Mouse (Mus musculus) forebrain, embryonic 11.5 days (tissue): ENCODE results near the gene Ppp1r1b. TPM values are rescaled to one million over a fixed set of nuclear protein-coding genes. Genes with fewer than 3 reads are reported as not detected.

ENCODE experiments used
- ATAC-seq: fragments of 200-750 bp; cut with Nextera tagmentation; replicated peaks from 2 replicates; pipeline ENCODE4 v1.8.0; 2017; ENCODE audit warnings: moderate TSS enrichment; ENCODE audit not compliant: low FRiP score
- DNase-seq: peaks from one replicate; pipeline ENCODE4 v3.0.0-alpha.2; 2017; ENCODE audit warnings: low spot score
- H3K27ac ChIP-seq: fragments of 300-500 bp; sonication (generic); 2 replicates; pipeline ENCODE4 v1.5.1; 2014; ENCODE audit warnings: low read depth, low read length
- H3K27me3 ChIP-seq: fragments of 300-500 bp; sonication (generic); 2 replicates; pipeline ENCODE4 v1.6.1; 2014; ENCODE audit warnings: mild to moderate bottlenecking, low read length, mixed read lengths; ENCODE audit not compliant: control insufficient read depth, insufficient read depth
- H3K36me3 ChIP-seq: fragments of 300-500 bp; sonication (generic); 2 replicates; pipeline ENCODE4 v1.6.1; 2014; ENCODE audit warnings: mild to moderate bottlenecking, low read length, moderate library complexity, mixed read lengths; ENCODE audit not compliant: control insufficient read depth, insufficient read depth
- H3K4me1 ChIP-seq: fragments of 300-500 bp; sonication (generic); replicated peaks from 2 replicates; pipeline ENCODE4 v1.6.1; 2014; ENCODE audit warnings: low read length, mixed read lengths; ENCODE audit not compliant: control insufficient read depth, insufficient read depth
- H3K4me2 ChIP-seq: fragments of 300-500 bp; sonication (generic); 2 replicates; pipeline ENCODE4 v1.6.1; 2014; ENCODE audit warnings: low read depth, mild to moderate bottlenecking, low read length, moderate library complexity, mixed read lengths; ENCODE audit not compliant: severe bottlenecking
- H3K4me3 ChIP-seq: fragments of 300-500 bp; sonication (generic); 2 replicates; pipeline ENCODE4 v1.5.1; 2014; ENCODE audit warnings: low read depth, low read length
- H3K9ac ChIP-seq: fragments of 300-500 bp; sonication (generic); 2 replicates; pipeline ENCODE4 v1.6.1; 2014; ENCODE audit warnings: low read length
- H3K9me3 ChIP-seq: fragments of 300-500 bp; sonication (generic); 2 replicates; pipeline ENCODE4 v1.6.1; 2016; ENCODE audit warnings: low read length, mixed read lengths; ENCODE audit not compliant: control insufficient read depth
- whole genome bisulfite sequencing: fragments of 180-500 bp; shearing (Covaris S2); extraction: QIAGEN DNeasy Blood & Tissue Kit; methylation state at CpG from one replicate; pipeline ENCODE4 v1.1.7; 2014; 5-methylcytosine and 5-hydroxymethylcytosine counted together
- polyA plus RNA-seq: library from polyadenylated mRNA; unstranded; fragments of >200 nt; fragmentation: Nextera tagmentation; extraction: Ambion mirVana; gene quantifications from 2 replicates; pipeline ENCODE4 v1.2.1, GENCODE M21; 2014

Gene Ppp1r1b
- polyA plus RNA-seq, 1 experiment from 2014 or later = 0.41 TPM

DNA sequence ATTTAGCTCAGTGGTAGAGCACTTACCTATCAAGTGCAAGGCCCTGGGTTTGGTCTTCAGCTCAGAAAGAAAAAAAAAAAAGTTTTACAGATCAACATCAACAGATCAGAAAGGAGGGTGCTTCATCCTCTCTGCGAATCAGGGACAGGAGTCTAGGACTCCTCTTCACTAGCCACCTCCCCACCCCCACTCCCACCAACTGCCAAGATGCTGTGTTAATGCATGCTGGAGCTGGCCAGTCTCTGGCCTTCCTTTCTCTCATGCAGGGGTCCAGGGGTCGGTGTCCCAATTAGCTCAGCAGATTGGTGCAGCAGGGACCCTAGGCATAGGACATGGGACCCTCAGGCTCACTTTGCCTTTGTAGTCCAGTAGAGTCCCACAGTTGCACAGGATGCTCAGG, 22.4 kb downstream of the Ppp1r1b start:
- H3K4me1 ChIP-seq = peaks cover 14% of the 10 kb centered on the region
- DNase-seq (no peak), ATAC-seq (no peak)
- H3K4me2 ChIP-seq = no peak overlapping the region
- no peaks in the 10 kb centered on the region for H3K27me3 ChIP-seq
- H3K9me3 ChIP-seq = no peaks in the 10 kb centered on the region
- H3K9ac ChIP-seq = no peak overlapping the region
- 75% methylated on average over 2 of the region's 2 CpGs for WGBS
- H3K36me3 ChIP-seq = peaks cover 4% of the 10 kb centered on the region; the same call in 1 of the 2 replicates
- H3K27ac ChIP-seq = no peak overlapping the region
- no peak overlapping the region for H3K4me3 ChIP-seq

DNA sequence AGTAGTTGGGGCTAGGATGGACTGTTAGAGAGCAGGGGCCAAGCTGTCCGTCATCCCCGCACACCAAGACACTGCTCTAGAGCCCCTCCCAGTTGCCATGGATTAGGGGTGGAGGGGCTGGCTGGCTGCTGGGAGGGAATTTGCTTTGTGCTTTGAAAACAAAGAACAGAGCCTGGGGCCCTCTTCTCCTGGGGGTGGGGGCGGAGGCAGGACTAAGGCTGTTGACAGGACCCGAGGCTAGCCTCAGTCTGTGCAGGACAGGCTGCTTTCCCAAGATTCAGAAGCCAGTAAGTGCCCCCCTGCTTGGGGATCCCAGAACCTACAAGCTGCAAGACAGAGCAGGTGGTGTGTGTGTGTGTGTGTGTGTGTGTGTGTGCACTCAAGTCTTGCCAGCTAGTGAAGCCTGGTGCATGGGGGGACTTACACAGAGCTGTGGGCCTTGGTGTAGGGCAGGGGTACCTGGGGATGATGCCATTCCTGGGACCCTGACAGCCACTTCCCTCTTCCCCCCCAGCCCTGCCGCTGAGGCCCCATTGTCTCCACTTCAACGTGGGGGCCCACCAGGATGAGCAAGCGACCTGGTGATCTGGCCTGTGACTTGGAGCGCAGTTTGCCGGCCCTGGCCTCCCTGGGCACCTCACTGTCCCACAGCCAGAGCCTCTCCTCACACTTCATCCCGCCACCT, 23.5 kb downstream of the Ppp1r1b start:
- 0 out of 2 replicates have a peak overlapping the region, but pooled peaks have one; percentile 12 for H3K9ac ChIP-seq
- 22% methylated on average over 10 of the region's 10 CpGs for WGBS
- H3K27ac ChIP-seq = peak overlapping the region; percentile 58
- no peaks in the 10 kb centered on the region for H3K27me3 ChIP-seq
- no peak overlapping the region for H3K4me3 ChIP-seq
- peaks cover 14% of the 10 kb centered on the region for H3K4me1 ChIP-seq
- H3K9me3 ChIP-seq = no peaks in the 10 kb centered on the region
- H3K36me3 ChIP-seq = peaks cover 4% of the 10 kb centered on the region; the same call in 1 of the 2 replicates
- H3K4me2 ChIP-seq = peak overlapping the region; percentile 21
- DNase-seq = peak; percentile 82
- ATAC-seq = peak; percentile 84

DNA sequence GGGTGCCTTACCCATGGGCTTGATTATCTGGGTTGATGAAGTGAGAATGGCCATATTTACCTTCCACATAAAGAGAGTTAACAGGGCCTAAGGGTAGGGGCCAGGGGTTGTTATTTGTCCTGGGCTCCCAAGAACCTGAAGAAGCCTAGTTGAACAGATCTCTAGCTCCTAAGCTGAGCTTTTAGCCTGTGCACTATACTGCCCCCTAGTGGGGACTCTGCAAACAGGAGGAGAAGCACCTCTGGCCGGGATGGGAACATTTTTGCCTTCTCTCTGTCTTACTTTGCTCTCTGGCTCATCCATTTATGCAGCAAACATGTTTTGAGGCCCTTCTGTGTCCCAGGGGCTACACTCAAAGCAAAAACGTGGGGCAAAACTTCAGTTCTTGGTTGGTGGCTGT, 24.2 kb downstream of the Ppp1r1b start:
- H3K4me2 ChIP-seq = no peak overlapping the region; the same call in 1 of the 2 replicates
- peaks cover 14% of the 10 kb centered on the region for H3K4me1 ChIP-seq
- peaks cover 4% of the 10 kb centered on the region; the same call in 1 of the 2 replicates for H3K36me3 ChIP-seq
- H3K27ac ChIP-seq = no peak overlapping the region
- ATAC-seq (0 out of 2 replicates have a peak, but pooled peaks have one; percentile 35), DNase-seq (peak; percentile 75)
- no peaks in the 10 kb centered on the region for H3K27me3 ChIP-seq
- H3K4me3 ChIP-seq = no peak overlapping the region
- WGBS = 8% methylated on average over 2 of the region's 2 CpGs
- no peaks in the 10 kb centered on the region for H3K9me3 ChIP-seq
- no peak overlapping the region for H3K9ac ChIP-seq

DNA sequence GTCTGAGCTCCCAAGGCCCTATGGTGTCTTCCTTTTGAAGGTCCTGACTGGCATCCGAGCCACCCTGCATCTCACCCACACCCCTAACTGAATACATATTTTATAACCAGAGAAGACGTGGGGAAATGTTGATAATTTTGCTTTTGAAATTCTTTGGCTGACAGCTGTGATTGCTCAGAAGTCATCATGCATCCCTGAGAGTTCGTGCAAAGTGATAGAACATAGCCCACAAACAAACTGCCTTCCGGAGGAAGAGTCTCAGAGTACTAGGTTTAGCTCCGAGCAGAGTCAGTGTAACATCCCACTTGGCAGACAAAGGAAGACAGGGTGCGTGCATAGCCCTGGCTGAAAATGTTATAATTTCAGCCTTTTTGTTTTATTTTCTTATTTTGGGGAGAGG, 25.0 kb downstream of the Ppp1r1b start:
- H3K27me3 ChIP-seq = no peaks in the 10 kb centered on the region
- H3K4me3 ChIP-seq = no peak overlapping the region
- WGBS = 90% methylated on average over 6 of the region's 6 CpGs
- no peak overlapping the region for H3K9ac ChIP-seq
- H3K4me1 ChIP-seq = peaks cover 14% of the 10 kb centered on the region
- no peaks in the 10 kb centered on the region for H3K9me3 ChIP-seq
- H3K36me3 ChIP-seq = peaks cover 4% of the 10 kb centered on the region; the same call in 1 of the 2 replicates
- DNase-seq = no peak
- no peak overlapping the region for H3K27ac ChIP-seq
- no peak overlapping the region for H3K4me2 ChIP-seq
- ATAC-seq = no peak

DNA sequence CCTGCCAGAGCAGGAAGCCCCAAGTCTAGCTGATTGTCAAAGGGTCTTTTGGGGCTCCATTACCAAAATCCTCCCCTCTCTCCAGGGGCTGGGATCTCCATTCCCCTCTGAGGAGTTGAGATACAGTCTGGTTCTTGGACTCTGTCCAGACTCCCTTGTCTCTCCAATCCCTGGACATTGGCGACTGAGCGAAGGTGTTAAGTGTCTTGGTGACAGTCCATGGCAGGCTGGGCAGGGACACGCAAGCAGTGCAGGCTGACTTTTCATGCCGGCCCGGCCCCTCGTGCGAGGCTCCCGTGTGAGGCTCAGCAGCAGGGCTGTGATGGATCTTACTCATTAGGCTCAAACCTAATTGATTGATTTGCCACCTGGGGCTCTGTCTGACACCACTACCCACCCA, 26.1 kb downstream of the Ppp1r1b start:
- Histone ChIP-seq H3K36me3 (peaks cover 7% of the 10 kb centered on the region), H3K4me3 (no peak overlapping the region), H3K27ac (no peak overlapping the region), H3K4me1 (peaks cover 14% of the 10 kb centered on the region), H3K27me3 (no peaks in the 10 kb centered on the region), H3K4me2 (no peak overlapping the region), H3K9ac (no peak overlapping the region), H3K9me3 (no peaks in the 10 kb centered on the region)
- DNase-seq (no peak), ATAC-seq (no peak)
- WGBS = 89% methylated on average over 8 of the region's 8 CpGs

DNA sequence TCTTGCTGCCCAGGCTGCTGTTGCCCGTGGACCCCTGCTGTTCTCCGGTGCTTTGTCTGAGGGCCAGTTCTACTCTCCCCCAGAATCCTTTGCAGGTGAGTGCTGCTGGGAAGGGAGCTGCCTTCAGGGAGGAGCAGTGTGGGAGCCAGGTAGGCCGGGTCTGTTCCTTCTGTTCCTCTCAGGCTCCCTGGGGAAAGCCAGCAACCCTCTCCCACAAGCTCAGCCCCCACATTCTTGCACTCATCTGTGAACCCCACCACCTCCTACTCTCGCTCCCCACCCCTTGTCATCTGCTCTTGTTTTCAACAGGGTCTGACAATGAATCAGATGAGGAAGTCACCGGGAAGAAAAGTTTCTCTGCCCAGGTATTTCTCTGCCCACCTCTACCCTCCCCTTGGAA, 28.6 kb downstream of the Ppp1r1b start:
- DNase-seq (no peak), ATAC-seq (no peak)
- no peak overlapping the region for H3K4me3 ChIP-seq
- WGBS = 65% methylated on average over 5 of the region's 5 CpGs
- H3K4me1 ChIP-seq = peaks cover 4% of the 10 kb centered on the region
- H3K27me3 ChIP-seq = no peaks in the 10 kb centered on the region
- H3K27ac ChIP-seq = no peak overlapping the region
- H3K36me3 ChIP-seq = peaks cover 7% of the 10 kb centered on the region
- no peak overlapping the region for H3K9ac ChIP-seq
- H3K4me2 ChIP-seq = no peak overlapping the region
- H3K9me3 ChIP-seq = no peaks in the 10 kb centered on the region

DNA sequence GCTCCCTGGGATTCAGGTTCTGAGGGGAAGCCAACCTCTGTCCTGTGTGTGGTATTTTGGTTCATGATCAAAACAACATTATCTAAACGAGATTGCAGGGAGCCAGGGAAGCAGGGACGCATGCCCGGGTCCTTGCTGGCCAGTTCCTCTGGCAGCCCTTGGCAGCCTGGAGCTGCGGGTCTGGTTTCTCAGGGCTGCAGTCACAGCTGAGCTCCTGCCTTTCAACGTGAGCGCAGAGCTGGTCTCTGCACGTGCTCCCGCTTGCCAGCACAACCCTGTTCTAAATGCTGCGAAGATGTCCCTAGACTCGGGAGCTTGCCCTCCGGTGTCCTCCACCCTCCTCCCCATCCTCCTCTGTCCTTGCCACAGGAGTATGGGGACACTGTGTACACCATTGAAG, 29.6 kb downstream of the Ppp1r1b start:
- Histone ChIP-seq H3K4me1 (no peaks in the 10 kb centered on the region), H3K4me2 (no peak overlapping the region), H3K4me3 (no peak overlapping the region), H3K36me3 (peaks cover 7% of the 10 kb centered on the region), H3K9me3 (no peaks in the 10 kb centered on the region), H3K27ac (no peak overlapping the region), H3K9ac (no peak overlapping the region), H3K27me3 (no peaks in the 10 kb centered on the region)
- ATAC-seq (no peak), DNase-seq (no peak)
- WGBS = 86% methylated on average over 11 of the region's 11 CpGs

DNA sequence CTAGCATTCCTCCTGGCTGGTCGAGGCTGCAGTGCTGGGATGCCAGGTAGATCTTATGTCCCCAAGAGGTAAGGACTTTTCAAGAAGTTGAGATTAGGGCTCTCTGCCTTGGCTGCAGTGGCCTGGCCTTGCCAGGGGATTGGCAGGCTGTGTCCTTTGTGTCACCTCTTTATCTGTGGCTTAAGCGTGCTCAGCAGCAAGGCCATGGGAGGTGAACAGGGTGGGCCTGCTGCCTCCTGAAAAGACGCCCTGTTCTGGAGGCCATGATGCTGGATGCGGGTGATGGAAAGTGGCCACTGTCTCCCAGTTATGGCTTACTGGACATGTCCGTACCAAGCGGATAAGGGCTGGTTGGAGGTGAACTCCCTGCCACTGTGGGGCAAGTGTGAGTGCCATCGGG, 31.2 kb downstream of the Ppp1r1b start:
- 92% methylated on average over 7 of the region's 7 CpGs for WGBS
- no peak for ATAC-seq
- Histone ChIP-seq H3K9ac (no peak overlapping the region), H3K27ac (no peak overlapping the region), H3K36me3 (peaks cover 7% of the 10 kb centered on the region), H3K4me1 (no peaks in the 10 kb centered on the region), H3K9me3 (no peaks in the 10 kb centered on the region), H3K4me3 (no peak overlapping the region), H3K27me3 (no peaks in the 10 kb centered on the region), H3K4me2 (no peak overlapping the region)
- DNase-seq = no peak

DNA sequence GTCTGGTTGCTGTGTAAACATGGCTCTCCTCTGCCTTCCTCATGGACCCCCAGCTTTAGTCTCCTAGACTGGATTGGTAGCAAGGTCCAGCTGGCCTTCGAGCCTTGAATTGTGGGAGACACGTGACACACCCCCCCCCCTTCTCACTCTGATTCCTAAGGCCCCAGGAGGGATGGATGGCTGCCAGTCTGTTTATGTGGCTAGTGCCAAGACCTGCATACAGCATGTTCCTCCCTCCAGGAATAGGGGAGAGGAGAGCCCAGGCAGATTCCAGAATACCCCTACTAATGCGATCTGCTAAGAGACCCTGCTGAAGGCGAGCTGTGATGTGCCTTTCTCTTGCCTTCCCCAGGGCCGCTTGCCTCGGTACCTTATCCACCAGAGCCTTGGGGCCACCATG, 31.9 kb downstream of the Ppp1r1b start:
- Histone ChIP-seq H3K27ac (no peak overlapping the region), H3K27me3 (no peaks in the 10 kb centered on the region), H3K36me3 (peaks cover 3% of the 10 kb centered on the region), H3K9me3 (no peaks in the 10 kb centered on the region), H3K4me2 (no peak overlapping the region), H3K4me3 (no peak overlapping the region), H3K9ac (no peak overlapping the region), H3K4me1 (no peaks in the 10 kb centered on the region)
- ATAC-seq (no peak), DNase-seq (no peak)
- 90% methylated on average over 6 of the region's 6 CpGs for WGBS
